Mouse (Mus musculus) embryonic fibroblast, embryonic 13.5 days (primary cell): ENCODE results near the gene Sept5.

Experiments used
- CTCF ChIP-seq: IDR thresholded peaks from 2 replicates; pipeline ENCODE4 v1.5.1; 2011; ENCODE audit warnings: mild to moderate bottlenecking, control low read depth, low read length, moderate library complexity, borderline replicate concordance; ENCODE audit not compliant: insufficient read depth
- POLR2A ChIP-seq: IDR thresholded peaks from 2 replicates; pipeline ENCODE4 v1.6.1; 2011; ENCODE audit warnings: low read depth, mild to moderate bottlenecking, control low read depth, low read length, moderate library complexity

DNA sequence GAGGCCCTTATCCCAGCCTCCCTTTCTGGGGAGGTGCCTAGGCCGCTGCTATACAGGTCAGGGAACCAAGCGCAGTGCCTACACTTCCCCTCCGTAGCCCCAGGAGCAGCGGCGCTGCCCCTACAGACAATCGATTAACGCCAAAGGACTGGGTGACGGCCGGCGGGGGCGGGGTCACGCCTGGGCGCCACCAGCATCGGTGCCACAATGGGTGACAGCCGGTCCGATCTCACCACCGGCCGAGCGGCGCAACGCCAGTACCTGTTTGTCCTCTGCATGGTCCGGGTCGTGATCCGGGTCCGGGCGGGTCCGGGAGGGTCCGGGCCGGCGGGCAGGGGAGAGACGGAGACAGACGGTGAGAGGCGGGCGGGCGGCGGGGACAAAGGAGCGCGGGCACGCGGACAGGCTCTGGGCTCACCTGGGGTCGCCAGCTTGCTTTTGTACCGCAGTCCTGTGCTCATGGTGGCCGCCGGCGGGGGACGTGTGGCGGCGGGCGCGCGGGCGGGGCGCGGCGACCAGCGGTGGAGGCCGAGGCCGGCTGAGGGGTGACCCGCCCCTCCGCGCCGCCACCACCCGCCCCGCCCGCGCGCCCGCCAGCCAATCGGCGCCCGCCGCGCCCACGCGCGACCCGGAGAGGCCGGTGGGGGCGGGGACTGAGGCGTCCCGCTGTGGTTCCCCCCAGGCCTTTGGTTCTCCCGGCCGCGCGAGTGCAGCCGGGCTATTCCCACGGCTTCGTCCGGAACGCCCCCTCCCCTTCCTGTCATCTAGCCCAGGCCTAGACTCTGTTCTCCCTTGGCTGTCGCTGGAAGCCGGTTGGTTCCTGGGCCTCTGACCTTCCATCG is at the start of gene Sept5:
- TF ChIP-seq POLR2A (peak; percentile 62), CTCF (no peak)
